Mouse (Mus musculus): Measurements from ENCODE around the gene Myt1l. TPM values are rescaled to one million over a fixed set of nuclear protein-coding genes. Genes with fewer than 3 reads are reported as not detected.

Myt1l gene
- total RNA-seq, 2 experiments from 2014 or later: 2.2 to 2.3 TPM

GRCm38 (mm10) chr12:29884376-29884775 is 356.2 kb downstream of the Myt1l start:
- no peak for DNase-seq (ENCODE audit: low spot score in 2 of 2)

- DNase-seq (ENCODE audit: low spot score in 2 of 2): peak; percentile 23 to 34
Measured at GRCm38 (mm10) chr12:29894669-29895068, 366.5 kb downstream of the Myt1l start.

- DNase-seq (ENCODE audit: low spot score in 2 of 2): no peak
Measured at GRCm38 (mm10) chr12:29897533-29898085, 369.4 kb downstream of the Myt1l start.

DNA sequence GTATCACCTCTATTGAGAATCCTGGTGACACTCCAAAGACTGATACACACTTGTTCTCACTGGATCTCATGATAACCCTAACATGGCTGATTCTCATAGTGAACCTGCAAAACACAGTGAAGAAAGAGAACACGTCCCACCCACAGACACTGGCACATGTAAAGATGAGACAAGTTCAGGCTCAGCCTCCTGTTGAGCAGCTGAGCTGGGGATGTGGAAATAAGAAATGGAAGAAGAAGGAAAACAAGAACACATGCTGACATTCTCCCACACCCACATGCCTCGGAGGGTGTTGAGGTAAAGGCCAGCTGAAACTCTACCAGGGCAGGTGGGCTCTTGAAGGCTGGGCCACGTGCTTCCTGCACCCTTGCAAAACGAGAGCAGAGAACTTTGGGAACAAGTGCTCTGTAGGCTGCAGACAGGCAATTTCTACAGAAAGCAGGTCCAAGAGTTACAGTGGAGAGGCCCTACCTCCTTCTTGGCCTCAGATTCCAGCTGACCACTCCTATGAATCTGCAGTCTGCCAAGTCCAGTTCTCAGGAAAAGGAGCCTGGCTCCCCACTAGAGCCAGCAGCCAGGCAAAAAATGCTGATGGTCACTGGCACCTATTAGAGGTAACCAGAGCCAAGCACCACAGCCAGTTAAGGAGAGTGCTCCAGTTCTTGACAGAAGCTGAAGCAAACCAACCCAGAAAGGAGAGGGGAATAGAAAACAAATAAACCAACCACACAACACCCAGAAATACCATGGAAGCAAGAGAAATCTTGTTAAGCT is 376.1 kb downstream of the Myt1l start:
- DNase-seq (ENCODE audit: low spot score in 2 of 2): no peak

DNA sequence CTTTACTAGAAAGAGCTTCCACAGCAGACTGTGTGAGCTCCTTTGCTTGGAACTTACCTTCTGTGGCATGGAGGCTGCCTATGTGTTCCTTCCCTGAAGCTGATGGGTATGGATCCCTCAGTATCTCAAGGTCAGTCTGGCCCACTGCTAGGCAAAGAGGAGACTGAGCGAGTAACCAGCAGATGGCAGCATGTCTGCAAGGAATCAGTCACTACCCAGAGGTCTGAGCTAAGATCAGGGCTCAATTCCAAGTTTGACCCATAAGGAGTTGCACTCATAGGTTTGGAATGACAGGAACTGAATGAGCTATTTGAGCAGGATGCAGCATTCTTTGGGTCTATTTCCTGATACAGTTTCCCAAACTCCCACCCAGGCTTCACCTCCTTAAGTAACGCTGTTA is 378.9 kb downstream of the Myt1l start:
- DNase-seq (ENCODE audit: low spot score in 2 of 2): peak; percentile 43 to 51

- no peak for DNase-seq (ENCODE audit: low spot score in 2 of 2)
Measured at GRCm38 (mm10) chr12:29916139-29916538, 388.0 kb downstream of the Myt1l start.

GRCm38 (mm10) chr12:29916807-29917206 is 388.6 kb downstream of the Myt1l start:
- no peak for DNase-seq (ENCODE audit: low spot score in 2 of 2)

DNA sequence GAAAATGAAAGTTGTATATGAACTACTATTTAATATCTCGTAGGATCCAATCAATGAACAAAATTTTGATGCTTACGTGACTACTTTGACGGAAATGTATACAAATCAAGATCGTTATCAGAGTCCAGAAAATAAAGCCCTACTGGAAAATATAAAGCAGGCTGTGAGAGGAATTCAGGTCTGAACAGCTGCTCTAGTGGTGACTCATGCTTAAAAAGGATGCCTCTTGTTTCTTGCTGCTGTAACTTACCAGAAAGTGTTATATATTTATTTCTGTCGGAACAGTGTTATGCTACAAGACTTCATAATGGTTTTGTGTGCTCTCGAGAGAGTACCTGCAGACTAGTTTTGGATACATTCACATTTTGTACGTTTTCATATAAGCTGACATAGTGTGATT is 392.1 kb downstream of the Myt1l start:
- DNase-seq (ENCODE audit: low spot score in 2 of 2): no peak

- no peak for DNase-seq (ENCODE audit: low spot score in 2 of 2)
Measured at GRCm38 (mm10) chr12:29921481-29921880, 393.3 kb downstream of the Myt1l start.

DNA sequence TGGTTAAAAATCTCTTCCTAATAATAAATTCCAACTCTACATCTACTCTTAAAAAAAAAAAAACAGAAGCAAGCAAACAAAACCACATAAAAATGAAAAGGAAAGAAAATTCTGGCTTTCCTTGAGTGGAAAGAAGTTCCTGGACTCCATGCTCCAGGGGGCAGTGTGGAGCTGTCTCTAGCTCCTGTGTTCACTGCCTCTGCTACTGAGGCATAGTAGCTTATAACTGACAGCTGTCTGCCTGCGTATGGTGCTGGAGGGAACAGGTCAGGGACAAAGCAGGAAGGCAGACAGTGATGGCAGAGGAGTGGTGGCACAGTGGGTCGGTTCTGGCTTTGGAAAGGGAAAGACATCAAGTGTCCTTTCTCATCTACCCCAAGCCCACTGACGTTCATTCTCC is 398.7 kb downstream of the Myt1l start:
- peak; percentile 53 to 69 for DNase-seq (ENCODE audit: low spot score in 2 of 2)

DNA sequence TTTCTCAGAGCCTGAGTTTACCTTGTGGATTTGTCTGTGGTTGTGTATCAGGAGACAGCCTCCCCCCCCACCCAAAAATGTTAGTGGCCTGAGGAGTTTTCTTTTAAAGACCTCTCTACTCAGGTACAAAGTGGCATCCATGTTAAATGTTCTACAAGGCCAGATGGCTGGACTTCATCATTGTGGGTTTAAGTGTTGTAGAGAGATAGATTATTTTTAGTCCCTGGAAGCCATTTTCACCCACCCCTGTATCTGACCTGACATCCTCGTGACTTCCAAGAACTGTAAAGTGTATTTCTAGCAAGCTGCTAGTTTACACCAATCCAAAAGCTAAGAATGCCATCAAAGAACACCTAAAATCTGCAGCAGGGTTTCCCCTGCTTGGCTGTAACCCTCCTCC is 402.4 kb downstream of the Myt1l start:
- DNase-seq (ENCODE audit: low spot score in 2 of 2): no peak

DNA sequence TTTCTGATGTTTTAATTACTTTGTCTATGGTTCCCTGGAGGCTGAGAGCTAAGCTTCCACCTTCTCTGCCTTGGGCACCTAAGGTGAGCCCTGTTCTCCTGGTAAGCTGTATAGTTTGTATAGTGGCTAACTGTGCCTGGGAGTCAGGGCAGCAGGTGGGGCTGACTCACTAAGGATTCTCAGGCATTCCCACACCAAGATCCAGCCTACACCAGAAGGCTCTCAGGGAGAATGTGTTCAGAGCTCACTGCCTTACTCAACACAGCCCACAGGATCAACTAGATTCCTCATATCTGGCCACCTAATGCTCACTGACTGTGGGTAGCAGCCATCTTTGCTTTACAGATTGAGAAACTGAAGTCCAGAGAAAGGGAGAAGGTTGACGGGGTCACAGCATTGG is 404.8 kb downstream of the Myt1l start:
- DNase-seq (ENCODE audit: low spot score in 2 of 2): no peak

DNA sequence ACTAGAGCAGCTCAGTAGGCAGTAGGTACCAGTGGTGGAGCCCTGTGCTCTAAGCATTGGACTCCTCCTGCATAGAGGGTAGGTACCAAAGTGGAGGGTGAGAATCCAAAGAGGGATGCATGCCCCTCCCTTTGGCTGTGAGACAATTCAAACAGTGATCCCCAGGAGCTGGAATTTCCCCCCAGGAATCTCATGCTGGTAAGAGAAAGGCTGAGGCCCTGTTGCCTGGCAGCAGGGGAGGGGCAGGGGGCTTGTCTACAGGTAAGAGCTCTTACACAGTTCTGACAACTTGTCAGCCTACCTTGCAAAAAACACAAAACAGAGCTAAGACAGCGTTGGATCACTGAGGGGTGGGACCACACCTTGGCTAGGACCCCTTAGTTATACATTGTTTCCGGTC is 405.3 kb downstream of the Myt1l start:
- DNase-seq (ENCODE audit: low spot score in 2 of 2): no peak

DNA sequence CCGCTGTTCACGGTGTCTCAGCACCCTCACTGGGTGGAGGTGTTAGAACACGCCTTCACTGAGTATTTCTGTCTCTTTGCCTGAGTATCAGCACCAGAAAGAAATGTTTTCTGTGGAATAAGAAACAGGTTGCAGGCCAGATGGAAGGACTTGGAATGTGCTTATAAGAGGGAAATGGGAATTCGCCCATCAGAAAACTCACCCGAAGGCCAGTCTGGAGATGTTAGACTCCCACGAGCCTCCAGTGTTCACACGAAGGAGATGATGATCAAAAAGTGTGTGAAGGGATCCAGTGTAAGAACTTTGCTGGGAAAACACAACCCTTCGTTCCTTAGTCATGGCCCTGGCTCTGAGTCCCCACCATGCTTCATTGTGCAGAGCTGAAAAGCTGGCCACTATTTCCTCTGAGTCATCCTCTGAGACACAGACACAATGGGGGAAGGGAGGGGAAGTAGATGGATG is 406.0 kb downstream of the Myt1l start:
- no peak for DNase-seq (ENCODE audit: low spot score in 2 of 2)

- DNase-seq (ENCODE audit: low spot score in 2 of 2): no peak
Measured at GRCm38 (mm10) chr12:29937308-29937707, 409.1 kb downstream of the Myt1l start, which contains the start of gene Pxdn. Pxdn (plus strand) TSS chr12:29937608.

- DNase-seq (ENCODE audit: low spot score in 2 of 2): peak; percentile 48 to 51
Measured at GRCm38 (mm10) chr12:29937851-29938375, 409.7 kb downstream of the Myt1l start.

DNA sequence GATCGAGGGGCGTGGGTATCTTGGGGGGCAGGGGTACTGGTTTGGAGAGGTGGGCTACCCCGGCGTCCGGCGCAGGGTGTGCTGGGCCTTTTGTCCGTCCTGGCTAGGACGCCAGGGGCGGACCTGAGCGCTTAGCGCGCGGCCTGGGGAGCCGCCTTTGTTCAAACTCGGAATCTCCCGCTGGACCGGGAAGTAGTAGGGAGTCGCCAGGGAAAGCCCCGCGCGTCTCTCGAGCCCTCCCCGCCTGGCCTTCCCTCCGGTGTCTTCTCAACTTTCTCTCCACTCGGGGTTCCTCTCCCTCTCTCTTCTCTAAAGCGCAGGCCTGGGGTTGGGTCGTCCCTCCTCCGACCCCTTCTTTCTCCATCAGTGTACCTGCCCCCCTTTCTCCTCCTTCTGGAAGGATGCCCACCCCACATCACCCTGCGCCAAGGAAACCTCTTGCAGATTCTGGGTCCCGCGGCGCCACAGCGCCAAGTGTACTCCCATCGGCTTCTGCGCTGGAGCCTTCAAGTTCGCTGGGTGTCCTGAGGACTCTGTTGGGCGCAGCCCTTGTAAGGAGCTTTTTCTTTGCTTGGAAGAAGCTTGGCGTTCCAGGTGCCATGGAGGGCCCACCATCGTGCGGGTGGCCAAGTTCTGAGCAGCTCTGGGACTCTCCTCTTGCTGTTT is 410.3 kb downstream of the Myt1l start:
- DNase-seq (ENCODE audit: low spot score in 2 of 2): peak in 1 of 2 experiments; percentile 46

GRCm38 (mm10) chr12:29939261-29939671 is 411.1 kb downstream of the Myt1l start:
- DNase-seq (ENCODE audit: low spot score in 2 of 2): no peak

- no peak for DNase-seq (ENCODE audit: low spot score in 2 of 2)
Measured at GRCm38 (mm10) chr12:29942435-29942834, 414.3 kb downstream of the Myt1l start.

GRCm38 (mm10) chr12:29944650-29945049 is 416.5 kb downstream of the Myt1l start:
- no peak for DNase-seq (ENCODE audit: low spot score in 2 of 2)

DNA sequence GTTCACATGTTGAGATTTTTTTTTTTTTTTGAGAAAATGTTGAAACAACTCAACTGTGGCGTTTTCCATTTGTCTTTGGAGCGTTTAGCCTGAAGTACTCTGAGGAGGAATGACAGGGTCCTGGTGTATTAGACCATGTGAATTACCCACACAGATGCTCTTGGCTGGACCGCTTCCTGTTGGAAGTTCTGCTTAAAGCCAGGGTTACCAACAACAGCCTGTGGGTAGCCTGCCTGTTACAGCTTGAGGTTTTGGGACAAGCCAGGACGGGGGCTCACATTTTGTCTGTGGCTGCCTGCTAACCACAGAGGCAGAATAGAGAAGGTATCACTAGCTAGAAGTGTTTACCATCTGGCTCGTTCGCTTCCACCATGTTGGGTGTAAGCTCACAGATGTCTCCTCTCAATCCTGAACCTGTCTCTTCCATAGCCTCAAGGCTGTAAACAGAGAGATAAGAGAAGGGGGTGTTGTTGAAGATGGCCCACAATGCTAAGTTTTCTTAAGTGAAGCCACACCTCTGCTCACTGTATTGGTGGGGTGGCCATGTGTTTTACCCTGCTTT is 417.1 kb downstream of the Myt1l start:
- no peak for DNase-seq (ENCODE audit: low spot score in 2 of 2)

- DNase-seq (ENCODE audit: low spot score in 2 of 2): no peak
Measured at GRCm38 (mm10) chr12:29951043-29951442, 422.9 kb downstream of the Myt1l start.
